Mouse (Mus musculus): ENCODE measurements around the gene Gm29735.

DNA sequence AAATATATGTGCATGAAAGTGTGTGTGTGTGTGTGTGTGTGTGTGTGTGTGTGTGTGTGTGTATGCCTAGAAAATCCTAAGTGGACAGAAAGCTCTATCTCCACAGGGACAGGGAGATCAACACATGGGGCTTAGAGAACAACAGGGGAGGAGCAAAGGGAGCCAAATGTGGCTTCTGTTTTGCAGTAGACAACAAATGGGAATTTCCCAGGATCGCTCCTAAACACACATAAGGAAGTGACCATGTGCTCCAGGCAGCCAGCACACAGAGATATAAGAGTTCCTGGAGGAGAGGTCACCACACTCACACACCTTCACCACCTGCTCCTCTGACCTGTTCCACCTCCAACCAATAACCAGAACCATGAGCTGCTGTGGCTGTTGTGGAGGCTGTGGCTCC, 44.2 kb upstream of the Gm29735 start, which contains the start of gene Krtap5-3:
- TF ChIP-seq POLR2A (IDR thresholded peaks at IDR 0.05; ENCODE audit: insufficient read depth, low read depth, low read length) (no peak), CTCF (IDR thresholded peaks at IDR 0.05) (no peak)

Data from heart, adult 2 months (tissue).